Mouse (Mus musculus) gastrocnemius, adult 2 months (tissue): ENCODE results near the gene Vmn1r114. TPM values are rescaled to one million over a fixed set of nuclear protein-coding genes. Genes with fewer than 3 reads are reported as not detected.
"Not testable (repeated sequence)": the region's sequence is repeated elsewhere in the genome, so short reads cannot be mapped to it uniquely, and the experiment has no call there.

Experiments
- DNase-seq: peaks from one replicate; pipeline ENCODE4 v3.0.0; 2022
- H3K27ac ChIP-seq: fragments of 200-600 bp; 2 replicates; pipeline ENCODE4 v1.8.1; 2022; ENCODE audit warnings: mild to moderate bottlenecking
- H3K4me3 ChIP-seq: fragments of 200-600 bp; 2 replicates; pipeline ENCODE4 v1.8.1; 2022; ENCODE audit warnings: mild to moderate bottlenecking, moderate library complexity
- intact Hi-C: fragments of 180-260 bp; cut with DNase I; formaldehyde crosslinking; loops from one replicate; pipeline ENCODE4 v1.15.1; 2025
- long read RNA-seq, 2 experiments: library from polyadenylated mRNA; stranded (forward); transcript quantifications; one replicate each; pipeline ENCODE4 v2.0.0; 2021
- total RNA-seq, 2 experiments: library from RNA; stranded (reverse); gene quantifications; 2 replicates each; pipeline ENCODE4 v1.2.3; 2021

The Vmn1r114 gene
- total RNA-seq = not detected
- long read RNA-seq, experiment 1 = 0 reads
- long read RNA-seq, experiment 2 = 0 reads

DNA sequence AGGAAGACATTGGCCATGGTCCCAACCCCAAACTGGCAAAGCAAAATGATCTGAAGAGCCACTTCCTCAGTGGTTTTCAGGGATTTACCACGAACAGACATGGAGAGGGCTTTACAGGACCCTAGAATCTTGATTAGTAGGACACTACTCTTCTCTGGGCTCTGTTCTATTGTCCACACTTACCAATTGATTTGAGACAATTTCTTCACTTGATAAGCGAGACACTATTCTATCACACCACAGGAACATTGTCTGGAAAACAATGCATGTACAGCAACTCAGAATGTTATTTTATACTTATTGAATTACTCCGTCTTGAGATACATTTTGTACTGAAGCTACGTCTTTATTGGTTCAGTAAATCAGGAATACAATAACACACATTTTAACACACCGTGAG, at the start of gene Vmn1r114:
Gene Vmn1r114, minus strand, starts transcription at position 101 of the 400 bp plus-strand sequence.
- DNase-seq, intact Hi-C loops, H3K27ac ChIP-seq, H3K4me3 ChIP-seq: not testable (repeated sequence)

DNA sequence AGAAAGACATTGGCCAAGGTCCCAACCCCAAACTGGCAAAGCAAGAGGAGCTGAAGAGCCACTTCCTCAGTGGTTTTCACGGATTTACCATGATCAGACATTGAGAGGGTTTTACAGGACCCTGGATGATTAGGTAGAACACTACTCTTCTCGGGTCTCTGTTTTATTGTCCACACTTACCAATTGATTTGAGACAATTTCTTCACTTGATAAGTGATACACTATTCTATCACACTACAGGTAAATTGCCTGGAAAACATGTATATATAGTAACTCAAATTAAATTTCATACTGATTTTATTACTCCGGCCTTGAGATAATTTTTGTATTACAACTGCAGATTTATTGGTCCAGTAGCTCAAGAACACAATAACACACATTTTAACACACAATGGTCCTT, 32.9 kb upstream of the Vmn1r114 start, which contains the start of gene Vmn1r115:
Gene Vmn1r115, minus strand, starts transcription at position 101 of the 400 bp plus-strand sequence.
- intact Hi-C loops, DNase-seq, H3K4me3 ChIP-seq, H3K27ac ChIP-seq: not testable (repeated sequence)

DNA sequence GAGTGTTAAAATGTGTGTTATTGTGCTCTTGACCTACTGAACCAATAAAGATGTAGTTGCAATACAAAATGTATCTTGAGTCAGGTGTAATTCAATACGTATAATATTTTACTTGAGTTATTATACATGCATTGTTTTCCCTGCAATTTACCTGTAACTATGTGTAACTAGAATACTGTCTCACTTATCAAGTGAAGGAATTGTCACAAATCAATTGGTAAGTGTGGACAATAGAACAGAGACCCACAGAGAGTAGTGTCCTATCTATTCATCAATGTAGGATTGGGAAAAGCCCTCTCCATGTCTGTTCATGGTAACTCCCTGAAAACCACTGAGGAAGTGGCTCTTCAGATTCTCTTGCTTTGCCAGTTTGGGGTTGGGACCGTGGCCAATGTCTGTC, 25.0 kb downstream of the Vmn1r114 start, which contains the start of gene Vmn1r113:
Gene Vmn1r113, plus strand, starts transcription at position 301 of the 400 bp plus-strand sequence.
- H3K4me3 ChIP-seq, intact Hi-C loops, H3K27ac ChIP-seq, DNase-seq: not testable (repeated sequence)

DNA sequence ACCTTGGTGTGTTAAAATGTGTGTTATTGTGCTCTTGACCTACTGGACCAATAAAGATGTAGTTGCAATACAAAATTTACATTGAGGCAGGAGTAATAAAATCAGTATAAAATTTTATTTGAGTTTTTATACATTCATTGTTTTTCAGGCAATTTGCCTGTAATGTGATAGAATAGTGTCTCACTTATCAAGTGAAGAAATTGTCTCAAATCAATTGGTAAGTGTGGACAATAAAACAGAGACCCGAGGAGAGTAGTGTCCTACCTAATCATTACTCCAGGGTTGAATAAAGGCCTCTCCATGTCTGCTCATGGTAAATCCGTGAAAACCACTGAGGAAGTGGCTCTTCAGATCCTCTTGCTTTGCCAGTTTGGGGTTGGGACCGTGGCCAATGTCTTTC, 41.1 kb downstream of the Vmn1r114 start, which contains the start of gene Vmn1r112:
Gene Vmn1r112, plus strand, starts transcription at position 301 of the 400 bp plus-strand sequence.
- H3K4me3 ChIP-seq, DNase-seq, intact Hi-C loops, H3K27ac ChIP-seq: not testable (repeated sequence)

Other genes starting within 250 kb of the Vmn1r114 start
- gene Gm4141, start 235.9 kb downstream of the Vmn1r114 start, total RNA-seq = not detected
- not detected for gene Gm4513, start 213.2 kb downstream of the Vmn1r114 start, total RNA-seq
- gene Vmn1r107, start 143.3 kb downstream of the Vmn1r114 start, total RNA-seq = not detected
- not detected for gene Vmn1r111, start 109.0 kb downstream of the Vmn1r114 start, total RNA-seq
- not detected for gene Gm10668, start 81.6 kb downstream of the Vmn1r114 start, total RNA-seq
- not detected for gene Vmn1r112, start 41.0 kb downstream of the Vmn1r114 start, total RNA-seq
- not detected for gene Vmn1r113, start 24.9 kb downstream of the Vmn1r114 start, total RNA-seq
- not detected for gene Vmn1r115, start 32.8 kb upstream of the Vmn1r114 start, total RNA-seq
- gene Vmn1r116, start 60.1 kb upstream of the Vmn1r114 start, total RNA-seq = not detected
- gene Vmn1r117, start 71.9 kb upstream of the Vmn1r114 start, total RNA-seq = not detected
- gene Vmn1r118, start 100.2 kb upstream of the Vmn1r114 start, total RNA-seq = not detected
- not detected for gene Vmn1r119, start 200.3 kb upstream of the Vmn1r114 start, total RNA-seq
- not detected for gene Vmn1r120, start 241.6 kb upstream of the Vmn1r114 start, total RNA-seq